Mouse (Mus musculus): ENCODE measurements around the gene Olfr705. TPM values are rescaled to one million over a fixed set of nuclear protein-coding genes. Genes with fewer than 3 reads are reported as not detected.
"Not testable (repeated sequence)": the region's sequence is repeated elsewhere in the genome, so short reads cannot be mapped to it uniquely, and the experiment has no call there.

The Olfr705 gene
- total RNA-seq (2017) = not detected in 3 replicates

- no peak for ATAC-seq (replicated peaks; ENCODE audit: insufficient number of reproducible peaks, low FRiP score, low TSS enrichment, poor library complexity, severe bottlenecking)
These were observed at the start of gene Olfr705 for GRCm38 (mm10) chr7:106876791-106877190. Gene Olfr705 (minus strand): TSS chr7:106876891.

DNA sequence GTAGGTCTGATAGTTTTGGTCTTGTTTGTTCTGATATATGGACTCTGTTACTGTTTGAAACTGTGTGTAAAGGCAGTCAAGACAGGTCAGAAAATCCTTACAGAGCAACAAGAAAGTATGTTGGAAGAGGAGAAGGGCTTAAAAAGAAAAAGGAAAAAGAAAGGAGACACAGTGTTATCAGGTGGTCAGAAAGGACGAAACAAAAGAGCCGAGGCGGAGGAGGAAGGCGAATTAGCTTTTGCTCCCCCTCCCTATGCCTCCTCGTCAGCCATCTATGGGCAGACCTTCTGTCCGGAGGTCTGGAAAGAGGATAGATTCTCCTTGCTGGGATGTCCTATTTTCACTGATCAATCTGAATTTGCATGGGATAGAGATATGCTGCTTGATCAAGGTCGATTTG lies 44.3 kb upstream of the Olfr705 start:
- not testable (repeated sequence) for ATAC-seq (replicated peaks; ENCODE audit: insufficient number of reproducible peaks, low FRiP score, low TSS enrichment, poor library complexity, severe bottlenecking)

- ATAC-seq (replicated peaks; ENCODE audit: insufficient number of reproducible peaks, low FRiP score, low TSS enrichment, poor library complexity, severe bottlenecking) = no peak
These were observed 31.0 kb upstream of the Olfr705 start, which contains the start of gene Olfr1532-ps1 for GRCm38 (mm10) chr7:106907676-106908075. Gene Olfr1532-ps1 (plus strand): TSS chr7:106908001.

- ATAC-seq (replicated peaks; ENCODE audit: insufficient number of reproducible peaks, low FRiP score, low TSS enrichment, poor library complexity, severe bottlenecking) = not testable (repeated sequence)
These were observed 24.4 kb upstream of the Olfr705 start, which contains the start of gene Olfr707 for GRCm38 (mm10) chr7:106901141-106901540. Gene Olfr707 (minus strand): TSS chr7:106901241.

- no peak for ATAC-seq (replicated peaks; ENCODE audit: insufficient number of reproducible peaks, low FRiP score, low TSS enrichment, poor library complexity, severe bottlenecking)
These were observed 11.4 kb upstream of the Olfr705 start, which contains the start of gene Olfr706 for GRCm38 (mm10) chr7:106888062-106888461. Gene Olfr706 (minus strand): TSS chr7:106888162.

GRCm38 (mm10) chr7:106862885-106863284 lies 13.8 kb downstream of the Olfr705 start, which contains the start of gene Olfr704:
Gene Olfr704 (plus strand): TSS chr7:106863185.
- no peak for ATAC-seq (replicated peaks; ENCODE audit: insufficient number of reproducible peaks, low FRiP score, low TSS enrichment, poor library complexity, severe bottlenecking)

- no peak for ATAC-seq (replicated peaks; ENCODE audit: insufficient number of reproducible peaks, low FRiP score, low TSS enrichment, poor library complexity, severe bottlenecking)
These were observed 33.6 kb downstream of the Olfr705 start, which contains the start of gene Olfr703 for GRCm38 (mm10) chr7:106843060-106843459. Gene Olfr703 (plus strand): TSS chr7:106843360.

- no peak for ATAC-seq (replicated peaks; ENCODE audit: insufficient number of reproducible peaks, low FRiP score, low TSS enrichment, poor library complexity, severe bottlenecking)
These were observed 42.9 kb downstream of the Olfr705 start, which contains the start of gene Olfr702 for GRCm38 (mm10) chr7:106833793-106834192. Gene Olfr702 (minus strand): TSS chr7:106833893.

Other genes starting within 250 kb of the Olfr705 start
- not detected in 3 replicates for gene Olfr693, start 196.3 kb downstream of the Olfr705 start, total RNA-seq (2017)
- not detected in 3 replicates for gene Olfr694, start 185.1 kb downstream of the Olfr705 start, total RNA-seq (2017)
- gene Olfr695, start 160.5 kb downstream of the Olfr705 start, total RNA-seq (2017) = not detected in 3 replicates
- gene Olfr697, start 134.4 kb downstream of the Olfr705 start, total RNA-seq (2017) = not detected in 3 replicates
- not detected in 3 replicates for gene Olfr698, start 121.5 kb downstream of the Olfr705 start, total RNA-seq (2017)
- gene Olfr699, start 83.7 kb downstream of the Olfr705 start, total RNA-seq (2017) = not detected in 3 replicates
- not detected in 3 replicates for gene Olfr700, start 68.1 kb downstream of the Olfr705 start, total RNA-seq (2017)
- gene Olfr701, start 62.8 kb downstream of the Olfr705 start, total RNA-seq (2017) = not detected in 3 replicates
- gene Olfr702, start 43.0 kb downstream of the Olfr705 start, total RNA-seq (2017) = not detected in 3 replicates
- not detected in 3 replicates for gene Olfr703, start 33.5 kb downstream of the Olfr705 start, total RNA-seq (2017)
- gene Olfr704, start 13.7 kb downstream of the Olfr705 start, total RNA-seq (2017) = not detected in 3 replicates
- not detected in 3 replicates for gene Olfr706, start 11.3 kb upstream of the Olfr705 start, total RNA-seq (2017)
- not detected in 3 replicates for gene Olfr707, start 24.4 kb upstream of the Olfr705 start, total RNA-seq (2017)
- gene Olfr1532-ps1, start 31.1 kb upstream of the Olfr705 start, total RNA-seq (2017) = not detected in 3 replicates
- not detected in 3 replicates for gene Olfr709-ps1, start 55.3 kb upstream of the Olfr705 start, total RNA-seq (2017)
- not detected in 3 replicates for gene Olfr710, start 71.4 kb upstream of the Olfr705 start, total RNA-seq (2017)
- gene Olfr6, start 87.0 kb upstream of the Olfr705 start, total RNA-seq (2017) = not detected in 3 replicates
- gene Olfr711, start 98.6 kb upstream of the Olfr705 start, total RNA-seq (2017) = not detected in 3 replicates
- not detected in 3 replicates for gene Olfr2, start 129.2 kb upstream of the Olfr705 start, total RNA-seq (2017)
- gene Olfr713, start 154.3 kb upstream of the Olfr705 start, total RNA-seq (2017) = not detected in 3 replicates
- gene Olfr714, start 194.1 kb upstream of the Olfr705 start, total RNA-seq (2017) = not detected in 3 replicates
- not detected in 3 replicates for gene Olfr17, start 216.3 kb upstream of the Olfr705 start, total RNA-seq (2017)
- not detected in 3 replicates for gene Olfr715b, start 233.5 kb upstream of the Olfr705 start, total RNA-seq (2017)

Measured in monocyte, adult 5-6 weeks (primary cell).